23 mouse cellular contexts compared by ENCODE assay signal in genomic region chr19:57316597-57316996, GRCm38 (mm10). TPM values are rescaled to one million over a fixed set of nuclear protein-coding genes. Genes with fewer than 3 reads are reported as not detected.
DNase-seq lines count a peak whose midpoint lies in the region; ATAC-seq and TF ChIP-seq lines count a peak whose summit lies in the region.
"Had no signal": no experiment of that assay in that cellular context is flagged by ENCODE, and none has a peak within 500 bp of the region (broad histone marks: within the 10 kb centered on the region; RNA-seq: fewer than 3 reads in every experiment).

No protein-coding gene starts in this region.

- peak; percentile 52 for DNase-seq in heart, adult 11 months
- no peak for DNase-seq in liver, embryonic 14.5 days (ENCODE audit: low read depth in 3 of 3, low spot score in 3 of 3)
- no peak for DNase-seq in midbrain, embryonic 10.5 days (ENCODE audit: low spot score)
- DNase-seq: adrenal gland, adult 2 months; adrenal gland, postnatal 10 days; adrenal gland, postnatal 25 days; cerebellum, adult 11 months; cerebellum, adult 18-20 months; cerebellum, adult 8-10 months; cerebellum, adult 9-11 months; cerebellum, postnatal 14 days; cerebellum, postnatal 36 days; forebrain, postnatal 0 days had no signal

- TF ChIP-seq EP300 in liver, embryonic 14.5 days (IDR thresholded peaks at IDR 0.05; ENCODE audit: low read depth): no peak

- no peaks in the 10 kb centered on the region for H3K36me3 ChIP-seq in heart, embryonic 12.5 days
- no peaks in the 10 kb centered on the region for H3K36me3 ChIP-seq in liver, embryonic 14.5 days (replicated peaks; ENCODE audit: control insufficient read depth, insufficient read depth, low read depth)
- no peaks in the 10 kb centered on the region for H3K36me3 ChIP-seq in liver, embryonic 12.5 days
- H3K36me3 ChIP-seq in midbrain, embryonic 10.5 days: no peaks in the 10 kb centered on the region
- H3K36me3 ChIP-seq: embryonic facial prominence, embryonic 10.5 days; embryonic facial prominence, embryonic 12.5 days; forebrain, embryonic 15.5 days had no signal

- ATAC-seq in heart, embryonic 12.5 days (ENCODE audit: insufficient number of reproducible peaks, low FRiP score): no peak
- ATAC-seq in liver, embryonic 14.5 days (ENCODE audit: insufficient read depth): peak; percentile 18; the same call in 1 of the 2 replicates
- no peak for ATAC-seq in liver, embryonic 12.5 days
- ATAC-seq in common myeloid progenitor, adult 5-6 weeks (replicated peaks; ENCODE audit: low read depth, poor library complexity, severe bottlenecking): 0 out of 2 replicates have a peak, but pooled peaks have one; percentile 17
- peak; percentile 88 for ATAC-seq in megakaryocyte-erythroid progenitor cell, adult 5-6 weeks (replicated peaks; ENCODE audit: low FRiP score, low TSS enrichment, poor library complexity, severe bottlenecking)
- no peak for ATAC-seq in activated CD4-positive, CD25-positive, alpha-beta regulatory T cell, adult 4 months
- ATAC-seq: forebrain, embryonic 13.5 days; forebrain, embryonic 15.5 days; forebrain, postnatal 0 days; Patski had no signal

- no peak for TF ChIP-seq CTCF in liver, embryonic 14.5 days (IDR thresholded peaks at IDR 0.05; ENCODE audit: low read depth)

- no peaks in the 10 kb centered on the region for H3K9me3 ChIP-seq in heart, embryonic 12.5 days (replicated peaks)
- H3K9me3 ChIP-seq in liver, embryonic 14.5 days (ENCODE audit: control insufficient read depth, low read length): no peaks in the 10 kb centered on the region
- no peaks in the 10 kb centered on the region for H3K9me3 ChIP-seq in liver, embryonic 12.5 days (replicated peaks)
- H3K9me3 ChIP-seq in midbrain, embryonic 10.5 days (replicated peaks): no peaks in the 10 kb centered on the region
- H3K9me3 ChIP-seq: embryonic facial prominence, embryonic 10.5 days; embryonic facial prominence, embryonic 12.5 days; forebrain, embryonic 13.5 days; forebrain, embryonic 15.5 days had no signal

- H3K9ac ChIP-seq in heart, embryonic 12.5 days: no peak overlapping the region
- H3K9ac ChIP-seq in liver, embryonic 14.5 days (replicated peaks): no peak overlapping the region
- no peak overlapping the region for H3K9ac ChIP-seq in liver, embryonic 12.5 days
- H3K9ac ChIP-seq: embryonic facial prominence, embryonic 12.5 days; forebrain, embryonic 13.5 days; forebrain, embryonic 15.5 days; forebrain, postnatal 0 days had no signal

- H3K4me2 ChIP-seq in heart, embryonic 12.5 days: no peak overlapping the region
- no peak overlapping the region for H3K4me2 ChIP-seq in liver, embryonic 14.5 days (ENCODE audit: low read depth)
- no peak overlapping the region for H3K4me2 ChIP-seq in liver, embryonic 12.5 days
- H3K4me2 ChIP-seq: embryonic facial prominence, embryonic 12.5 days; forebrain, embryonic 13.5 days; forebrain, embryonic 15.5 days had no signal

- H3K27me3 ChIP-seq in heart, embryonic 12.5 days (replicated peaks): peaks cover 25% of the 10 kb centered on the region
- H3K27me3 ChIP-seq in liver, embryonic 14.5 days (ENCODE audit: control insufficient read depth, insufficient read depth, low read length): peaks cover 13% of the 10 kb centered on the region
- peaks cover 40% of the 10 kb centered on the region for H3K27me3 ChIP-seq in liver, embryonic 12.5 days (replicated peaks)
- H3K27me3 ChIP-seq in midbrain, embryonic 10.5 days (ENCODE audit: low read depth, poor library complexity, severe bottlenecking): peaks cover 52% of the 10 kb centered on the region
- H3K27me3 ChIP-seq: forebrain, embryonic 15.5 days; Patski had no signal

- WGBS in heart, embryonic 12.5 days: 64% methylated on average over 3 of the region's 3 CpGs
- 29% methylated on average over 3 of the region's 3 CpGs for WGBS in liver, embryonic 14.5 days (ENCODE audit: insufficient replicate concordance)
- 38% methylated on average over 3 of the region's 3 CpGs for WGBS in liver, embryonic 12.5 days (ENCODE audit: insufficient replicate concordance)
- 91% methylated on average over 3 of the region's 3 CpGs for WGBS in midbrain, embryonic 10.5 days

- H3K27ac ChIP-seq in heart, embryonic 12.5 days (ENCODE audit: poor library complexity, severe bottlenecking): no peak overlapping the region
- no peak overlapping the region for H3K27ac ChIP-seq in liver, embryonic 14.5 days
- no peak overlapping the region for H3K27ac ChIP-seq in liver, embryonic 12.5 days
- no peak overlapping the region for H3K27ac ChIP-seq in midbrain, embryonic 10.5 days (replicated peaks)
- H3K27ac ChIP-seq: embryonic facial prominence, embryonic 10.5 days; embryonic facial prominence, embryonic 12.5 days; forebrain, embryonic 13.5 days; forebrain, embryonic 15.5 days had no signal

- no peak overlapping the region for H3K4me3 ChIP-seq in heart, embryonic 12.5 days
- H3K4me3 ChIP-seq in liver, embryonic 14.5 days (ENCODE audit: insufficient read depth in 1 of 2, low read depth in 2 of 2, low read length in 2 of 2): no peak overlapping the region
- no peak overlapping the region for H3K4me3 ChIP-seq in liver, embryonic 12.5 days
- H3K4me3 ChIP-seq in midbrain, embryonic 10.5 days: no peak overlapping the region
- H3K4me3 ChIP-seq: embryonic facial prominence, embryonic 10.5 days; embryonic facial prominence, embryonic 12.5 days; forebrain, embryonic 13.5 days; forebrain, embryonic 15.5 days had no signal

- H3K4me1 ChIP-seq in heart, embryonic 12.5 days (replicated peaks): peaks cover 12% of the 10 kb centered on the region
- peaks cover 0 to 20% of the 10 kb centered on the region in 2 experiments; a peak in 2 of 4 replicates for H3K4me1 ChIP-seq in liver, embryonic 14.5 days (replicated peaks; ENCODE audit: control insufficient read depth in 2 of 2, insufficient read depth in 2 of 2, low read length in 1 of 2)
- 0 out of 2 replicates have a peak, but pooled peaks cover 17% of the 10 kb centered on the region for H3K4me1 ChIP-seq in liver, embryonic 12.5 days
- peaks cover 12% of the 10 kb centered on the region for H3K4me1 ChIP-seq in midbrain, embryonic 10.5 days

RNA-seq across cellular contexts. Expression of gene Ablim1, which starts 1.9 kb away (rescaled TPM):
- polyA plus RNA-seq in heart, embryonic 12.5 days (2016; fragmentation: Nextera tagmentation; extraction: Ambion mirVana): 53.4 and 53.5 TPM in 2 replicates
- polyA plus RNA-seq in liver, embryonic 14.5 days (2012; rRNA removed): 2.8 and 3.0 TPM in 2 replicates
- polyA plus RNA-seq in liver, embryonic 14.5 days (2014; fragmentation: Nextera tagmentation; extraction: Ambion mirVana): 4.7 and 6.3 TPM in 2 replicates
- 6.1 and 7.8 TPM in 2 replicates for polyA plus RNA-seq in liver, embryonic 12.5 days (2016; fragmentation: Nextera tagmentation; extraction: Ambion mirVana)
- total RNA-seq in common myeloid progenitor, adult 5-6 weeks (2017): 11.7 and 20.1 TPM in 2 replicates
- 9.2 and 10.9 TPM in 2 replicates for total RNA-seq in megakaryocyte-erythroid progenitor cell, adult 5-6 weeks (2014; fragmentation: Nextera tagmentation)
- total RNA-seq in megakaryocyte-erythroid progenitor cell, adult 5-6 weeks (2017): 1.5 and 6.3 TPM in 2 replicates
- 17.8 and 22.2 TPM in 2 replicates for polyA plus RNA-seq in midbrain, embryonic 10.5 days (2016; fragmentation: Nextera tagmentation; extraction: Ambion mirVana)
- 100 to 1,000 TPM; 268 to 273 TPM for polyA plus RNA-seq in activated CD4-positive, CD25-positive, alpha-beta regulatory T cell, adult 4 months (2017; shearing (Covaris generic))

RNA-seq across cellular contexts. Expression of gene Fam160b1, which starts 43.9 kb away (rescaled TPM):
- 15.4 TPM in 2 replicates for polyA plus RNA-seq in heart, embryonic 12.5 days (2016; fragmentation: Nextera tagmentation; extraction: Ambion mirVana)
- polyA plus RNA-seq in liver, embryonic 14.5 days (2012; rRNA removed): 4.8 and 5.1 TPM in 2 replicates
- 5.4 and 6.4 TPM in 2 replicates for polyA plus RNA-seq in liver, embryonic 14.5 days (2014; fragmentation: Nextera tagmentation; extraction: Ambion mirVana)
- polyA plus RNA-seq in liver, embryonic 12.5 days (2016; fragmentation: Nextera tagmentation; extraction: Ambion mirVana): 9.2 and 9.5 TPM in 2 replicates
- total RNA-seq in common myeloid progenitor, adult 5-6 weeks (2017): 17.1 and 22.4 TPM in 2 replicates
- total RNA-seq in megakaryocyte-erythroid progenitor cell, adult 5-6 weeks (2014; fragmentation: Nextera tagmentation): 20.3 and 23.7 TPM in 2 replicates
- 9.7 and 14.6 TPM in 2 replicates for total RNA-seq in megakaryocyte-erythroid progenitor cell, adult 5-6 weeks (2017)
- polyA plus RNA-seq in midbrain, embryonic 10.5 days (2016; fragmentation: Nextera tagmentation; extraction: Ambion mirVana): 10.2 and 11.0 TPM in 2 replicates
- polyA plus RNA-seq in activated CD4-positive, CD25-positive, alpha-beta regulatory T cell, adult 4 months (2017; shearing (Covaris generic)): 1 to 10 TPM; 8.3 to 9.0 TPM

Comparison
In these comparisons a context has a peak if more than half of its experiments do, and no peak if none do; other contexts are left out.
1. ATAC-seq: peak in liver, embryonic 14.5 days (single experiment), common myeloid progenitor, adult 5-6 weeks (single experiment) and megakaryocyte-erythroid progenitor cell, adult 5-6 weeks (single experiment); none in heart, embryonic 12.5 days (single experiment), liver, embryonic 12.5 days (single experiment) and activated CD4-positive, CD25-positive, alpha-beta regulatory T cell, adult 4 months (single experiment).